Mouse (Mus musculus) brain, adult 2 months (tissue): ENCODE measurements around the gene Ces1d.
"Not testable (repeated sequence)": the region's sequence is repeated elsewhere in the genome, so short reads cannot be mapped to it uniquely, and the experiment has no call there.

Experiments
- DNase-seq: peaks from one replicate; pipeline ENCODE4 v3.0.0; 2011; ENCODE audit warnings: low read depth, low spot score

The Ces1d gene

DNA sequence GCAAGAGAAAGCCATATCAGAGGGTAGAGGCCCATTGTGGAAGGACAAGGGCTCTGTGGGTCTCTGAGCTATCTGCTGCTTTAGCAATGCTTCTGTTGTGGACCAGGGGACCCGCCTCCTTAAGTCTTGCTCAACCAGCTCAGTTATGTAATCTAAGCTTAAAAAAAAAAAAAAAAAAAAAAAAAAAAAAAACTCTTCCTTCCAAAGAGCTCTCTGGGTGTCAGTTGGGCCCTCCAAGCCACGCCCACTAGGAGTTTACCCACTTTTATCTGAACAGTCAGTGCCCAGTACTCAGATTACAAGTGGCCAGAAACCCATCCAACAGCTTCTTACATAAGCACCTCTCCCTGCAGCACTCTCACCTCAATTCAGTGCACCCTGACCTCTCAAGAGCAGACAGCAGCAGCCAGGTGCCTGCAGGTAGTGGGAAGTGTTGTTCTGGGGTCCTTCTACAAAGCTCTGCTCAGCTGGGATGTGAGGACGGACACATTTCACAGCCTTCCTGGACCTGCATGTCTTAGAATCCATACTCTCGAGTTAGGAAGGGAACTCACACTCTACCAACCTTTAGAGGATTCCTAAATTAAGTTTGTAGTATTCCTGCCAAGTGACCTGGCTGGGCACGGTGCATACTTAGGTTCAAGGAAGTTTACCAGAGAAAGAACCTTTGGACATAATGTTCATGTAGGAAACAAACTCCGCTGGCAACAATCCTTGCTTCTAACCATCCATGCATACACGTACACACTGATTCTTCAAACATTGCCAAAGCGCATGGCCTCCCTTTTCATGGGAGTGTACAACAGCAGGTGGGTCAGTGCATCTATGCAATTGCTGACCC lies at the start of gene Ces1d:
Gene Ces1d (minus strand): TSS at position 154 of the 841 bp plus-strand sequence.
- DNase-seq = no peak

- DNase-seq = no peak
These were observed 48.4 kb upstream of the Ces1d start for GRCm38 (mm10) chr8:93246057-93246456.

- DNase-seq = peak; percentile 54
These were observed 42.2 kb upstream of the Ces1d start for GRCm38 (mm10) chr8:93239884-93240283.

DNA sequence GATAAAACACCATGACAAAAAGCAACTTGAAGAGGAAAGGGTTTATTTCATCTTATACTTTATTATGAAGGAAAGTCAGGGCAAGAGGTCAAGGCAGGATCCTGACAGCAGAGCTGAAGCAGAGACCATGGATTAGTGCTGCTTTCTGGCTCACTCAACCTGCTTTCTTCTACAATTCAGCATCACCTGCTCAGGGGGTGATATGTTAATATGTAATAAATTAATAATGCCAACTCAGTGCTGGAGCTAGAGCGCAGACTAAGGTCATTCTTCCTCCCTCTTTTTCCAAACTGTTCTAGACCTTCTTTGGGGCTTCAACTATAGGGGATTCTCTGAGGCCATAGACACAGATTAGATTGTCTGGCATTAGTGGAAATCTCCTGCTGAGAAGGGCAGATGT lies 38.0 kb upstream of the Ces1d start:
- no peak for DNase-seq

GRCm38 (mm10) chr8:93234706-93235105 lies 37.1 kb upstream of the Ces1d start:
- DNase-seq = no peak

DNA sequence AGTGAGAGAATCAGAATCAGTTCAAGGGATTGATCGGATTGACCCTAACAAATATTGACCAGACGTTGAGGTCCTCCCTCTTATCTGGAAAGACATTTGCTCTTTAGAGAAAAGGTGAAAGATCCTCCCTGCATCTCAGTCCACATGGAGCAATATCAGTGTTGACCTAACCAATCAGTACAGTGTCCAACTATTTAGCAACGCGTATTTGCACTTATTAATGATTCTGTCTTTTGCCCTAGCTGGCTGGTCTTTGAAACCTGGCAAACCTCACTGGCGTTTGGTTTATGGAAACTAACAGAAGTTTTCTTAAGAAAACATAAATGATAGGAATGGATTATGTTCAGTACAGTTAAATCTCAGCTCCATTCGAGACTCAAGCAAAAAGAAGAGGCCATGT lies 36.4 kb upstream of the Ces1d start:
- DNase-seq = no peak

- no peak for DNase-seq
These were observed 31.8 kb upstream of the Ces1d start, which contains the start of gene Ces1e for GRCm38 (mm10) chr8:93229446-93229845. TSS of gene Ces1e (minus strand) at chr8:93229619.

- DNase-seq = no peak
These were observed 31.2 kb upstream of the Ces1d start for GRCm38 (mm10) chr8:93228673-93229370.

GRCm38 (mm10) chr8:93226471-93226870 lies 28.8 kb upstream of the Ces1d start:
- not testable (repeated sequence) for DNase-seq

GRCm38 (mm10) chr8:93221896-93222295 lies 24.3 kb upstream of the Ces1d start:
- DNase-seq = no peak

GRCm38 (mm10) chr8:93217867-93218266 lies 20.2 kb upstream of the Ces1d start:
- DNase-seq = peak; percentile 6

DNA sequence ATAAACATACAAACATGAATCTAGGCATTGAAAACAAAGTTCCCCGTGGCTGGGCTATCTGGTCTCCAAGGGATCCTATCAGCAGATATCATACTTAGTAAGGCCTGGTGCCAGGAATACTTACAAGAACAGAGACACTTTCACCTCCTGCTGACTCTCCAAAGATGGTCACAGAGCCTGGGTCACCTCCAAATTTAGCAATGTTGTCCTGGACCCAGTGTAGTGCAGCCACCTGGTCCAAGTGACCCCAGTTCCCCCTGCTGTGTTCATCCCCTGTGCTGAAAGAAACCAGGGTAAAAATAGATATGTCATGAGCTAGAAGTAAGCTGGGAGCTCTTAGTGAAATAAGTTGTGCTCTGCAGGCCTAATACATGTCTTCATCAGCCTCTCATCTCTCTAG lies 19.7 kb upstream of the Ces1d start:
- no peak for DNase-seq

GRCm38 (mm10) chr8:93211091-93211490 lies 13.5 kb upstream of the Ces1d start:
- no peak for DNase-seq

- not testable (repeated sequence) for DNase-seq
These were observed 1.5 kb upstream of the Ces1d start for GRCm38 (mm10) chr8:93199146-93199545.

GRCm38 (mm10) chr8:93196436-93196835 lies 1.2 kb downstream of the Ces1d start:
- DNase-seq = no peak

DNA sequence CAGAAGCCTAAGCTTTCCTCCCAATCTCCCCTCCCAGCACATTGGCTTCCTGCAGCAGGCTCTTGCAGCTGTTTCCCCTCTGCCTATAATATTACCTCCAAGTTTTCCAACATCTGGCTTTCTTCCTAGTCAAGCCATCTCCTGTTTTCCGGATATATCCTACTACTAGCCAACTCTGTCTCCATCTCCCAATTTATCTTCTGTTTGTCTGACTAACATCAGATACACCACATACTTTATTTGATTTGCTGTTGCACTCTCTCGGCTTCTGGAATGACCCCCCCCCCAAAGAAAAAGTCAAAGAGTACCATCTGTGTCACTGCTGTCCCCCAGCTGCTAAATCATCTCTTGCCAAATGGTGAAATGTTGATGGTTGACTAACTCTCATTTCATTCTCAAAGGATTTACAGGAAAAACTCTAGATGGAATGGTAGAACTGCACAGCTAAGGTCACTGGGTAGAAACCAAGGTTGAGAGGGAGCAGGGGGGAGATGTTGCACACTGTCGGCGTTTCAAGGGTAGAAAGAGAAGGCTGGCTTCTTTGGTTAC lies 17.0 kb downstream of the Ces1d start:
- DNase-seq = no peak

GRCm38 (mm10) chr8:93176593-93176992 lies 21.0 kb downstream of the Ces1d start:
- DNase-seq = no peak

DNA sequence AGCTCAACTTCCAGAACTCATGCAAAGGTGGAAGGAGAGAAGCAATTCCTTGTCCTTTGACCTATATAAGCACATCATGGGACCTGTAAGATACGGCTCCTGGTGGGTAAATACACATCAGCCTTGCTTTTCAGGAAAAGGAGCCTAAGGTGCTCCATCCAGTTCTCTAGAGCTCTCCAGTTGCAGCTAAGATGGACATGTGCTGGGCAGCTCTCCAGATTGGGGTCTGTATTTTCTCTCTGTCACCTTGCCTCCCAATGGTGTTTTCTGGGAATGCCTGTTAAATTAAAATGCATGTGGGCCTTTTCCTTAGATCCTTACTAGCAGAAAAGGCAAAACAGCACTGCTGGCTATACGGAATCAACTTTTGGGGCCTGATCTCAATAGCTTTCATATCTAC lies 23.1 kb downstream of the Ces1d start:
- DNase-seq = no peak

DNA sequence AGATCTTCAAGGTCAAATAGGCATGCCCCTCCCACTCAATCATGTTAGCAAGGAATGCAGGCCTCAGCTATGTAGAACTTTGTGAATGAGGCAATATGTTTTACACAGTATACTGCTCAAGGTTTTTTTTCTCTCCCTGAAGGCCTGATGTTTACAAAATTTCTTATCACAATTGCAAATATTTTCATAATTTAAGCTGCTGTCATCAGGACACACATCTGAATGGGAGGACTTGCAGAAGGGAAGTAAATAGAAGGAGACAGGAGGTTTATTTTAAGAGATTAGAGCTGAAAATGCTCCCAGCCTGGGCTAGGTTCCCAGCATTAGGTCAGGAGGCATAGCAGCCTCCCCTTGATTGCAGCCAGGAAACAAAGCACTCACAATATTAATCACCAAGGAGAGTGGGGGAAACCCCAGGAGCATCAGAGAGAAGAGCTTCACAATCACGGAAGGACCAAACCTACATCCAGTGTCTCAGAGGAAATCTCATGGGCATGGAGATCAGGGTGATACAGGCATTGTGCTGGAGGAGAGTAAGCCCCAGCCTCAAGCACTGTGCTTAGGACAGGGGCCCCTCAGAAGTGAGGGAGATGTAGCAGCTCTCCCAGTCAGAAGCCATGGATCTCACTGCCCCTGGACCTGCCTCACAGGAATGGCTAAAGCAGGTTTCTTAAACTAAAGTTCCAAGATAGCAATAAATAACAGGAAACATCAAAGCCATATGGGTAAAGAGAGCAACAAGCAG lies 25.6 kb downstream of the Ces1d start:
- peak; percentile 6 for DNase-seq

GRCm38 (mm10) chr8:93163363-93163762 lies 34.3 kb downstream of the Ces1d start:
- no peak for DNase-seq

DNA sequence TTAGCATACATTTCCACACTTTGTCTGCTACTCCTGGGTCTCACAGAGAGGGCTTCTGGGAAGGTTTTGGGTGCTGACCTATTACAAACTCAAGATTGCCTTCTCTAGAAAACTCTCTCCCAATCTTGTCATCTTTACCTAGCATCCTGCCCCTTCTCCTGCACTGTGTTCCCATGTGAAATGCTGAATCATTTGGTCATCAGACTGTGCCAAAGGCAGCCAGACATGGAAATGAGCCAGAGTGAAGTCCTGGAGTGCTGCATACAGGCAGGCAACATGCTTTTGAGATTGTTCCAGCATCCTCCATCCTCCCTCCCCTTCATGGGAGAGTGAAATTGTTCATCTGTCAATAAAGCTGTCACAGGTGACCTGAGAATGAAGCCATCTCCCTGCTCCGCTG lies 46.2 kb downstream of the Ces1d start:
- DNase-seq = no peak

GRCm38 (mm10) chr8:93147331-93147730 lies 50.3 kb downstream of the Ces1d start:
- peak; percentile 0 for DNase-seq
